Mouse (Mus musculus): ENCODE results near the gene Acot4.

The Acot4 gene

DNA sequence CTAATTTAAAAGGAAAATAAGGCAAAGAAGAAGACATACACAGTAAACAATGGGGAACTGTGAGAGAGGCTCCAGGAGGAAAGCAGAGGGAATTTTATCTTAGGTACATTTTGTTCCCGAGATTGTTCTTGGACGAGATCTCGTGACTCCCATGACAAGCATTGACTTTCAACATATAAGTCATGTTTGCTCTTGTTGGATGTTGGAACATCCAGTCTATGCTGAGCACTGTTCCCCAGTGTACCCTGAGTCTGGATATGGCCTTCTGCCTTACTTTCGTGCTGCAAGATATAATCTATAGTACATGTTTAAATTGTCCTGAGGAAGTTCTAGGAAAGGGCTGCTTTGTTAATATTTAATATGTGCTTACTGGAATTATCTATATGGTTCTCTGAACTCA is 46.4 kb downstream of the Acot4 start:
- DNase-seq: no peak

DNA sequence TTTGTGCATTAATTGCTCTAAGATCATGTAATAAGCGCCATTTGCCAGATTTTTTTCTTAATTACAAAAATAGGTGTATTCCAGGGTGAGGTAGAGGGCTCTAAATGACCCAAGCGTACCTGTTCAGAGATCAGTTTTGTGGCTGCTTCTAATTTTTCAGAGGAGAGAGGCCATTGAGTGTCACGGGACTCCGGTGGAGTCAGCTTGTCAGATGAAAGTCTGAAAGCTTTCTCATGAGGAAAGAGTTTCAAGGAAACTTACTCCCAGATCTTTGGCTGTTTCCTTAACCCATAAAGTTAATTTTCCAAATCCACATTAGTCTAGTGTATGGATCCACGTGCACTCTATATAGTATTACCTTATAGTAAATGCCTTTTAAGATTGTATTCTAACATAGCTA is 56.5 kb downstream of the Acot4 start:
- peak; percentile 31 to 40 for DNase-seq
